Mouse (Mus musculus) ES-Bruce4 (cell line): ENCODE results near the gene Celsr1. TPM values are rescaled to one million over a fixed set of nuclear protein-coding genes. Genes with fewer than 3 reads are reported as not detected.

Experiments used
- H3K27ac ChIP-seq: 2 replicates; pipeline ENCODE4 v1.5.1; 2012; ENCODE audit warnings: low read length, inconsistent platforms; ENCODE audit not compliant: insufficient read depth
- H3K27me3 ChIP-seq: 2 replicates; pipeline ENCODE4 v1.6.1; 2012; ENCODE audit warnings: mild to moderate bottlenecking, low read length, inconsistent platforms; ENCODE audit not compliant: control insufficient read depth, poor library complexity, insufficient read depth, severe bottlenecking
- H3K36me3 ChIP-seq: 2 replicates; pipeline ENCODE4 v1.6.1; 2012; ENCODE audit warnings: inconsistent platforms, mild to moderate bottlenecking, low read length, moderate library complexity; ENCODE audit not compliant: control insufficient read depth, poor library complexity, insufficient read depth, severe bottlenecking
- H3K4me1 ChIP-seq: one replicate; pipeline ENCODE4 v1.8.1; 2011; ENCODE audit warnings: low read length; ENCODE audit not compliant: control insufficient read depth, insufficient read depth
- H3K4me3 ChIP-seq: 2 replicates; pipeline ENCODE4 v1.5.1; 2011; ENCODE audit warnings: low read depth, mild to moderate bottlenecking, low read length
- H3K9ac ChIP-seq: 2 replicates; pipeline ENCODE4 v1.6.1; 2012; ENCODE audit warnings: low read depth, mild to moderate bottlenecking, inconsistent platforms; ENCODE audit not compliant: poor library complexity, severe bottlenecking
- H3K9me3 ChIP-seq: replicated peaks from 2 replicates; pipeline ENCODE4 v1.6.1; 2012; ENCODE audit warnings: mild to moderate bottlenecking, low read length, inconsistent platforms; ENCODE audit not compliant: control insufficient read depth, poor library complexity, insufficient read depth, severe bottlenecking
- CTCF ChIP-seq: IDR thresholded peaks from one replicate; pipeline ENCODE4 v1.8.1; 2011; ENCODE audit warnings: low read depth, low read length
- EP300 ChIP-seq: IDR thresholded peaks from 2 replicates; pipeline ENCODE4 v1.6.1; 2011; ENCODE audit warnings: low read depth, low read length; ENCODE audit not compliant: insufficient read depth
- POLR2A ChIP-seq: IDR thresholded peaks from one replicate; pipeline ENCODE4 v1.8.1; 2011; ENCODE audit warnings: low read length; ENCODE audit not compliant: insufficient read depth
- polyA plus RNA-seq: library from polyadenylated mRNA; stranded (reverse); fragments of >200 nt; gene quantifications from 2 replicates; pipeline ENCODE4 v1.2.4, GENCODE M21; 2011; ENCODE audit warnings: low read depth; ENCODE audit not compliant: missing spikeins, insufficient read depth, insufficient read length

Gene Celsr1
- polyA plus RNA-seq, 1 experiment: 10.2 TPM

DNA sequence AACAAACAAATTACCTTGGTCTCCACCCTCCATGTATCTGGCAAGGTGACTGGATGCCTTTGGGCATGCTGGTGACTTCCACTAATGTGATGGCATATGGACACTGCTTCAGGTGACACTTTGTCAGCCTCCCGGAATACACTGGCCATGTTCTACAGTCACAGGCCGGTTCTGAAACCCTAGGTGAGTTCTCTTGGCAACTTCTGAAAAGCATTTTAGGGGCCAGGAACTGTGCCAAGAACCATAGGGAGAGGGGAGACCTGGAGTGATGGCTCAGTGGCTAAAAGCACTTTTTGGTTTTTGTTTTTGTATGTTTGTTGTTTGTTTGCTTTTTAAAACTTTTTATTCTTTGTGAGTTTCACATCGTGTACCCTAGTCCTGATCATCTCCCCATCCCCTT lies 15.9 kb upstream of the Celsr1 start:
- Histone ChIP-seq H3K9ac (no peak overlapping the region), H3K9me3 (no peaks in the 10 kb centered on the region), H3K27ac (no peak overlapping the region), H3K27me3 (no peaks in the 10 kb centered on the region), H3K4me1 (no peaks in the 10 kb centered on the region), H3K4me3 (no peak overlapping the region), H3K36me3 (no peaks in the 10 kb centered on the region)
- TF ChIP-seq EP300: no peak
- TF ChIP-seq CTCF: no peak
- TF ChIP-seq POLR2A: no peak

DNA sequence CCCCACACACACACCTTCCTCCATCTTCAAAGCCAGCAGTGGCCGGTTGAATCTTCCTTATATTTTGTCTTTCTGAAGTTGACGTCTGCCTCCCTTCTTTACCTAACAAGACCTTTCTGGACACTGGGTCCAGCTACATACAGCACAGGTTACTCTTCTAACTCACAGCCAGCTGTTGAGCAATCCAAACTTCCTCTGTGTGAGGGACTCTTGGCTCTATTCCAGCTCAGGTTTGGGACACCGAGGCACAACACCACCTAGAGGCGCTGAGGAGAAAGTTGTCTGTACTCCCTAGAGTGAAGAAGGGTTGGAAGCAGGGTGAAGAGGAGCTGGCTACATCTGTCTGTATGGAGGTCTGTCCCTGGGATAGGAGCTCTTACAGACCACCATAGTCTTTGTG lies 8.8 kb upstream of the Celsr1 start:
- H3K9me3 ChIP-seq: no peaks in the 10 kb centered on the region
- no peaks in the 10 kb centered on the region for H3K27me3 ChIP-seq
- H3K9ac ChIP-seq: no peak overlapping the region
- H3K27ac ChIP-seq: no peak overlapping the region
- no peaks in the 10 kb centered on the region for H3K36me3 ChIP-seq
- no peak overlapping the region for H3K4me3 ChIP-seq
- TF ChIP-seq CTCF (peak; percentile 52), EP300 (no peak), POLR2A (no peak)
- H3K4me1 ChIP-seq: no peaks in the 10 kb centered on the region

DNA sequence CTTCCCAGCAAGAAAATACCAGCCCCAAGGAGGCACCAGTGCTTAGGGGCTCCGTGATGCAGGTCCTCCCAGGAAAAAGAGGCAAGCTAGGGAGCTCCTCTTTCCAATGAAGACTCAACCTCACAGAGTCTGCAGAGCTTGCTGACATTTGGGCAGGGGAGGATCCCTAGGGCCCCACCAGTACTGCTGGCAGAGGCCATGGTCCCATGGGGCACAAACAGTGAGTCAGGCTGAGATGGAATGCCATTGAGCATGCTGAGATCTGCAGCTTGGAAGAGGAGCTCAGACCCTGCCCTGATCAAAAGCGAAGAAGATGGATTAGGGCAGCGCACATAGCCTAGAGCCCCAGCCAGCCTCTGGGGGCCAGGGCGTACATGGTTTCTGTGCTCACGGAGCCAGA lies 7.8 kb upstream of the Celsr1 start:
- Histone ChIP-seq H3K36me3 (no peaks in the 10 kb centered on the region), H3K27me3 (no peaks in the 10 kb centered on the region), H3K4me3 (no peak overlapping the region), H3K9ac (no peak overlapping the region), H3K27ac (no peak overlapping the region), H3K4me1 (no peaks in the 10 kb centered on the region), H3K9me3 (no peaks in the 10 kb centered on the region)
- no peak for TF ChIP-seq EP300
- no peak for TF ChIP-seq CTCF
- TF ChIP-seq POLR2A: no peak

DNA sequence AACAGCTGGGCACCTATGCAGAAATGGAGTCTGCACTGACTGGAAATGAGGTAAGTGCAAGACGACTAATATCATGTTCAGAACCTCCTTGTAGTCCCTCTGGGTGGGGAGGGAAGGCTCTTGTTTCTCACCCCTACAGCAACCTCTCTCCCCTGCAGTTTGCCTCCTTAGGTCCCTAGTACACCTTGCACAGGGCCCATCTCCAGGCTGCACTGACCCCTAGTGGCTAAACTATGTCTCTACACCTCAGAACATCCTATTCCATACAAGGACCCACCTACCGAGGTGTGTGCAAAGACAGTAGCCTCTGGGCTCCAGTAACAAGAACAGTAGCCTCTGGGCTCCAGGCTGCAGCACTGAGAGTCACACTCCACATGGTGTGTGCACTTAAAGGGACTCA lies 5.2 kb upstream of the Celsr1 start:
- H3K4me3 ChIP-seq: no peak overlapping the region
- no peaks in the 10 kb centered on the region for H3K36me3 ChIP-seq
- H3K9me3 ChIP-seq: no peaks in the 10 kb centered on the region
- no peak overlapping the region for H3K9ac ChIP-seq
- no peak overlapping the region for H3K27ac ChIP-seq
- TF ChIP-seq CTCF (peak; percentile 96), POLR2A (no peak)
- no peaks in the 10 kb centered on the region for H3K27me3 ChIP-seq
- no peaks in the 10 kb centered on the region for H3K4me1 ChIP-seq

DNA sequence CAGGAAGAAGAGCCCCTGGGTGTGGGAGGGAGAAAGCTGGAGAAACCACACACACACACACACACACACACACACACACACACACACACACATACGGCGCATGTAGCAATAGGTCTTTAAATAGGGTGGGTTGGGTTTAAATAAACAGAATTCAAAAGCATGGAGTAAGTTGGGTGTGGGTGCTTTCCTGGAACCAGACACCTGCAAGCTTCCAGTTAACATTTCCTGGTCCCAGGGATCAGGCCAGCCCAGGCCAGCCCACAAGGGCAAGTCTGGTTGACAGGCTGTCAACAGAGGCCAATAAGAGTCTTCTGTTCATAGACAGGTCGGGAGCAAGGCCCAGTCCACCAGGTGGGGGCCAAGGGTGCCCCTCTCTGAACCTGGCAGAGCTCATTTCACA lies 2.3 kb upstream of the Celsr1 start:
- no peaks in the 10 kb centered on the region for H3K36me3 ChIP-seq
- H3K4me1 ChIP-seq: no peaks in the 10 kb centered on the region
- no peaks in the 10 kb centered on the region for H3K27me3 ChIP-seq
- H3K9ac ChIP-seq: no peak overlapping the region
- no peak overlapping the region for H3K4me3 ChIP-seq
- no peaks in the 10 kb centered on the region for H3K9me3 ChIP-seq
- TF ChIP-seq EP300: no peak
- no peak for TF ChIP-seq CTCF
- no peak for TF ChIP-seq POLR2A
- H3K27ac ChIP-seq: no peak overlapping the region

DNA sequence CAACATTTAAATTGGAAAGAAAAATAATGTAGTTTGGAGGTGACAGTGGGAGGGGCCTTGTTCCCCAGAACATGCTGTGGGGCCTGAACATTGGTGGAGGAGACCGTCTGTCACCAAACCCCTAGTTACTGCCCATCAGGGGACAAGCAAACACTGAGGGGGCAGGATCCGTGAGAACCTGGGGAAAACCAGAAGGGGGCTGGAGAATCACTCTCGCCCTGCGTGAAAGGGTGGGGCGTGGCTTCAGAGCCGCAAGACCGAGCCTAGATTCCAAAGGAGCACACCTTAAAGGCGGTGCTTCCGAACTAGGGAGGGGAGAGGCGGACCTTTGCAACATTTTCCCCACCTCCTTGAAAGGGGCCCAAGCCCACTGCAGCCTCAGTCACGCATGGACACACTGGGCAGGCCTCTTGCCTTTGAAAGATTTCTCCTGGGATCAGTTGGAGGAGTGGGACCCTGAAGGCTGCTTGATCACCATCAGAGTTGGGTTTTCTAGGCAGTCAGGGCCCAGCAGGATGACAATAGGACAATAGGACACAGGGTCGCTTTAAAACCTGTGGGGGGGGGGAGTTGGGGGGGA lies 1.3 kb upstream of the Celsr1 start:
- Histone ChIP-seq H3K27me3 (no peaks in the 10 kb centered on the region), H3K36me3 (no peaks in the 10 kb centered on the region), H3K4me1 (no peaks in the 10 kb centered on the region), H3K9me3 (no peaks in the 10 kb centered on the region), H3K27ac (no peak overlapping the region), H3K4me3 (peak overlapping the region; percentile 57), H3K9ac (no peak overlapping the region)
- no peak for TF ChIP-seq CTCF
- TF ChIP-seq POLR2A: no peak
- TF ChIP-seq EP300: no peak
